Mouse (Mus musculus) hindbrain, embryonic 14.5 days (tissue): ENCODE measurements around the gene Polr2a. TPM values are rescaled to one million over a fixed set of nuclear protein-coding genes. Genes with fewer than 3 reads are reported as not detected.

Experiments used
- ATAC-seq: fragments of 200-750 bp; cut with Nextera tagmentation; 2 replicates; pipeline ENCODE4 v1.8.0; 2017; ENCODE audit warnings: moderate number of reproducible peaks, mild to moderate bottlenecking, moderate TSS enrichment, moderate library complexity; ENCODE audit not compliant: low FRiP score
- DNase-seq: peaks from one replicate; pipeline ENCODE4 v3.0.0-alpha.2; 2015; ENCODE audit warnings: low spot score
- H3K27ac ChIP-seq: fragments of 300-500 bp; sonication (generic); 2 replicates; pipeline ENCODE4 v1.5.1; 2014; ENCODE audit warnings: mild to moderate bottlenecking, moderate library complexity
- H3K27me3 ChIP-seq: fragments of 300-500 bp; sonication (generic); 2 replicates; pipeline ENCODE4 v1.6.1; 2014; ENCODE audit warnings: mild to moderate bottlenecking, low read length, mixed read lengths; ENCODE audit not compliant: control insufficient read depth, insufficient read depth
- H3K36me3 ChIP-seq: fragments of 300-500 bp; sonication (generic); replicated peaks from 2 replicates; pipeline ENCODE4 v1.6.1; 2014; ENCODE audit not compliant: control insufficient read depth, insufficient read depth
- H3K4me1 ChIP-seq: fragments of 300-500 bp; sonication (generic); replicated peaks from 2 replicates; pipeline ENCODE4 v1.6.1; 2014; ENCODE audit warnings: antibody characterized with exemption, low read length, mixed read lengths; ENCODE audit not compliant: control insufficient read depth, insufficient read depth
- H3K4me2 ChIP-seq: fragments of 300-500 bp; sonication (generic); replicated peaks from 2 replicates; pipeline ENCODE4 v1.6.1; 2014; ENCODE audit warnings: mild to moderate bottlenecking, moderate library complexity
- H3K4me3 ChIP-seq: fragments of 300-500 bp; sonication (generic); replicated peaks from 2 replicates; pipeline ENCODE4 v1.5.1; 2014; ENCODE audit warnings: mild to moderate bottlenecking, low read length
- H3K9ac ChIP-seq: fragments of 300-500 bp; sonication (generic); 2 replicates; pipeline ENCODE4 v1.6.1; 2014
- H3K9me3 ChIP-seq: fragments of 300-500 bp; sonication (generic); 2 replicates; pipeline ENCODE4 v1.6.1; 2016; ENCODE audit warnings: low read length; ENCODE audit not compliant: control insufficient read depth
- WGBS: fragments of 180-500 bp; shearing (Covaris S2); extraction: QIAGEN DNeasy Blood & Tissue Kit; methylation state at CpG from one replicate; pipeline ENCODE4 v1.1.7; 2014; 5-methylcytosine and 5-hydroxymethylcytosine counted together
- polyA plus RNA-seq: library from polyadenylated mRNA; unstranded; fragments of >200 nt; fragmentation: Nextera tagmentation; extraction: Ambion mirVana; gene quantifications from 2 replicates; pipeline ENCODE4 v1.2.1, GENCODE M21; 2014

Polr2a gene
- 24.3 and 26.9 TPM in 2 replicates for polyA plus RNA-seq

DNA sequence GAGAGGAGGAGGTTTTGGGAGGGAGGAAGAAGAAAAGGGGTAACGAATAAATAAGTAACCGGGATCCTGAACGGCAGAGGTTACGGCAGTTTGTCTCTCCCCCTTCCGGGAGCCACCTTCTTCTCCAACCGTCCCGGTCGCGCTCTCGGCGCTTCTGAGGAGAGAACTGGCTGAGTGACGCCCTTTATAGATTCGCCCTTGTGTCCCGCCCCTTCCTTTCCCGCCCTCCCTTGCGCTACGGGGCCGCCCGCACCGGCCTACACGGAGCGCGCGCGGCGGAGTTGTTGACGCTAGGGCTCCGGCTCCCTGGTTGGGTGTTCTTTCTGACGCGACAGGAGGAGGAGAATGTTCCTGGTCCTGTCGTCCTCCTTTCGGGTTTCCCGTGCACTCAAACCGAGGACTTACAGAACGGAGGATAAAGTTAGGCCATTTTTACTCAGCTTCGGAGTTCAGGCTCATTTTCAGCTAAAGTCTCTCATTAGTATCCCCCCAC lies at the start of gene Polr2a:
Polr2a (minus strand) TSS at position 160 of the 493 bp plus-strand sequence.
- Histone ChIP-seq H3K4me2 (peak within 1 kb of the TSS; percentile 61), H3K9me3 (no peaks in the 10 kb centered on the region), H3K4me1 (peaks cover 48% of the 10 kb centered on the region), H3K4me3 (peak within 1 kb of the TSS; percentile 49), H3K36me3 (no peaks in the 10 kb centered on the region), H3K9ac (peak within 1 kb of the TSS; percentile 86), H3K27ac (peak within 1 kb of the TSS; percentile 99), H3K27me3 (no peaks in the 10 kb centered on the region)
- ATAC-seq (peak; percentile 97), DNase-seq (peak; percentile 99)
- WGBS: under 1% methylated on average over 36 of the region's 36 CpGs

DNA sequence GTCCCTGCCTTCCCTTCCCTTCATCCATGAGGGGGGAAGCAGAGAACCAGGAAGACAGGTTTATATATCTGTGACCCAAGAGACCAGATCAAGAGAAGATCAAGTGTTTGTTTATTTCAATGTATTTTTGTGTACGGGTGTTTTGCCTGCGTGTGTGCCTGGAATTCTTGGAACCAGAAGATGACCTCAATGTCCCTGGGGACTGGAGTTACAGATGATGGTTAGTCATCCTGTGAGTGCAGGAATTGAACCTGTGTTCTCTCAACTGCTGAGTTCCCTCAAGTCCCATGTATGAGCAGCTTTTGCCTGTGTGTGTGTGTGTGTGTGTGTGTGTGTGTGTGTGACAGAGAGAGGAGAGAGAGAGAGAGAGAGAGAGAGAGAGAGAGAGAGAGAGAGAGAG lies 49.2 kb upstream of the Polr2a start:
- no peak overlapping the region for H3K4me3 ChIP-seq
- ATAC-seq: no peak
- peaks cover 21% of the 10 kb centered on the region for H3K27me3 ChIP-seq
- DNase-seq: no peak
- 79% methylated on average over 2 of the region's 2 CpGs for WGBS
- no peak overlapping the region for H3K9ac ChIP-seq
- H3K27ac ChIP-seq: no peak overlapping the region
- no peak overlapping the region for H3K4me2 ChIP-seq
- peaks cover 16% of the 10 kb centered on the region for H3K4me1 ChIP-seq
- no peaks in the 10 kb centered on the region for H3K9me3 ChIP-seq
- no peaks in the 10 kb centered on the region for H3K36me3 ChIP-seq

GRCm38 (mm10) chr11:69806378-69806777 lies 47.9 kb upstream of the Polr2a start:
- no peak for ATAC-seq
- no peak for DNase-seq
- 86% methylated on average over 4 of the region's 4 CpGs for whole genome bisulfite sequencing
- H3K36me3 ChIP-seq: no peaks in the 10 kb centered on the region
- no peak overlapping the region for H3K4me2 ChIP-seq
- peaks cover 24% of the 10 kb centered on the region for H3K4me1 ChIP-seq
- no peak overlapping the region for H3K4me3 ChIP-seq
- no peak overlapping the region for H3K27ac ChIP-seq
- no peaks in the 10 kb centered on the region for H3K9me3 ChIP-seq
- H3K27me3 ChIP-seq: peaks cover 21% of the 10 kb centered on the region
- H3K9ac ChIP-seq: no peak overlapping the region

GRCm38 (mm10) chr11:69804972-69805909 lies 46.8 kb upstream of the Polr2a start, which contains the start of gene Tmem102:
Tmem102 (minus strand) TSS chr11:69805624.
- no peak within 1 kb of the TSS for H3K27ac ChIP-seq
- peak within 1 kb of the TSS; percentile 88 for H3K4me2 ChIP-seq
- H3K9me3 ChIP-seq: no peaks in the 10 kb centered on the region
- 5% methylated on average over 29 of the region's 29 CpGs for WGBS
- peaks cover 27% of the 10 kb centered on the region for H3K4me1 ChIP-seq
- H3K4me3 ChIP-seq: no peak within 1 kb of the TSS
- H3K9ac ChIP-seq: 0 out of 2 replicates have a peak within 1 kb of the TSS, but pooled peaks have one; percentile 4
- ATAC-seq (no peak), DNase-seq (no peak)
- peaks cover 21% of the 10 kb centered on the region for H3K27me3 ChIP-seq
- no peaks in the 10 kb centered on the region for H3K36me3 ChIP-seq

DNA sequence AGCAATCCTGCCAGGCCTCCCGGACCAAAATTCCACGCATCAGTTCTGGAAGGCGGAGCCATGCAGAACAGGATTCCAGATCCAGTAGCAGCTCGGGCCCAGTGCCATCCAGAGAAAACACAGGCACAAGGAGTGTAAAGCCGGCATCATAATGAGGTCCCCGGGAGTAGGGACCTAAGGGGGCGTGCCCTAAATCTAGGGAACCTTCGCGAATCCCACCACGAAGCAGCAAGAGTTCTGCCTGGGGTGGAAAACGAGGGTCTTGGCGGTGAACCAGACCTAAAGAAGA lies 46.2 kb upstream of the Polr2a start:
- WGBS: 7% methylated on average over 12 of the region's 12 CpGs
- Histone ChIP-seq H3K4me1 (peaks cover 29% of the 10 kb centered on the region), H3K4me3 (no peak overlapping the region), H3K4me2 (peak overlapping the region; percentile 88), H3K9me3 (no peaks in the 10 kb centered on the region), H3K27me3 (peaks cover 21% of the 10 kb centered on the region), H3K36me3 (no peaks in the 10 kb centered on the region), H3K9ac (0 out of 2 replicates have a peak overlapping the region, but pooled peaks have one; percentile 4), H3K27ac (no peak overlapping the region)
- DNase-seq: no peak
- no peak for ATAC-seq

GRCm38 (mm10) chr11:69803786-69804651 lies 45.6 kb upstream of the Polr2a start:
- Histone ChIP-seq H3K4me2 (peak overlapping the region; percentile 88), H3K9me3 (no peaks in the 10 kb centered on the region), H3K4me1 (peaks cover 35% of the 10 kb centered on the region), H3K27me3 (peaks cover 21% of the 10 kb centered on the region), H3K4me3 (peak overlapping the region; percentile 49), H3K27ac (0 out of 2 replicates have a peak overlapping the region, but pooled peaks have one; percentile 90), H3K9ac (peak overlapping the region; percentile 70), H3K36me3 (no peaks in the 10 kb centered on the region)
- DNase-seq (peak; percentile 75), ATAC-seq (peak; percentile 18; the same call in 1 of the 2 replicates)
- 1% methylated on average over 60 of the region's 60 CpGs for WGBS

DNA sequence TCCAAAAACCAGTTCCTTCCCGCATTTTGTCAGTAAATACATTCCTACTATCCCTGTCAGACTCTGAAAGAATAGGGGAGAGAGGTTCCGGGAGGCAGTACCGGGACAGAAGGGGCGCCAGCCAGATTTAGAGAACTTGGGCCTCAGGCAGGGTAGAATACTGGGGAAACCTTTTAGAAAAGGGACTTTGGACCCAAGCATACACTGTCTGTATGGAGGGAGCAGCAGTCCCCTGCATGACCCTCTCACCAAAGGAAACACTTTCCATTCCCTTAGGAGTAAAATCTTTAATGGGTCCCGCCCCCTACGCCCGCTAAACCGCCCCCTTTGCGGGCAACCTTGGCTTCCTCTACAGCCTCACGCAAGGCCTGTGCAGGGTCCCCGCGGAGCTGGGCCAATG lies 44.9 kb upstream of the Polr2a start:
- Histone ChIP-seq H3K4me3 (peak overlapping the region; percentile 49), H3K36me3 (no peaks in the 10 kb centered on the region), H3K27ac (0 out of 2 replicates have a peak overlapping the region, but pooled peaks have one; percentile 90), H3K4me2 (peak overlapping the region; percentile 88), H3K9me3 (no peaks in the 10 kb centered on the region), H3K9ac (peak overlapping the region; percentile 70), H3K27me3 (peaks cover 21% of the 10 kb centered on the region), H3K4me1 (peaks cover 37% of the 10 kb centered on the region)
- ATAC-seq: no peak
- WGBS: 1% methylated on average over 12 of the region's 12 CpGs
- no peak for DNase-seq

- peak; percentile 75 for DNase-seq
- H3K9ac ChIP-seq: peak overlapping the region; percentile 70
- peaks cover 37% of the 10 kb centered on the region for H3K4me1 ChIP-seq
- no peaks in the 10 kb centered on the region for H3K36me3 ChIP-seq
- no peaks in the 10 kb centered on the region for H3K9me3 ChIP-seq
- peak overlapping the region; percentile 90 for H3K27ac ChIP-seq
- H3K4me3 ChIP-seq: peak overlapping the region; percentile 49
- peaks cover 21% of the 10 kb centered on the region for H3K27me3 ChIP-seq
- WGBS: under 1% methylated on average over 33 of the region's 33 CpGs
- peak overlapping the region; percentile 88 for H3K4me2 ChIP-seq
- ATAC-seq: peak; percentile 25; the same call in 1 of the 2 replicates
These were observed 44.2 kb upstream of the Polr2a start for GRCm38 (mm10) chr11:69802648-69803105.
